Mouse (Mus musculus): ENCODE results near the gene Vps13d.

DNA sequence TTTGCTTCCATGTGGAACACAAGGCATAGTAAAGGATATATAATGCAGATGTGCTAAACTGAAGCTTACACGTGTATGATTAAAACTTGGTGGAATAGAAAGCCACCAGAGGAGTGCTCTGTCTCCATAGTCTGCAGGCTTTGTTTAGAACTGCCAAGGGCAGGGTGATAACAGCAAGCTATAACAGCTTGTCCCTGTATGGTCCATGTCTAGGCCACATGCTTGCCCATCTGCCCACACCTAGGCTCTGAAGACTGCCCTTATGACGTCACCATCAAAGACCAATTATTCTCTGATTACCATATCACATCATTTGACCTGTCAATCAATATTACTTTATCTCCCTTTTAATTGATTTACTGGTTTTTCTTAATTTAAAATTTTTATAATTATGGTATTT lies 229.6 kb downstream of the Vps13d start:
- TF ChIP-seq CTCF (IDR thresholded peaks at IDR 0.05; ENCODE audit: insufficient read depth, low read depth, low read length) (no peak), POLR2A (IDR thresholded peaks at IDR 0.05; ENCODE audit: insufficient read depth, low read depth, low read length) (no peak)
